ENCODE assay signal across 9 mouse cellular contexts in the genomic region with DNA sequence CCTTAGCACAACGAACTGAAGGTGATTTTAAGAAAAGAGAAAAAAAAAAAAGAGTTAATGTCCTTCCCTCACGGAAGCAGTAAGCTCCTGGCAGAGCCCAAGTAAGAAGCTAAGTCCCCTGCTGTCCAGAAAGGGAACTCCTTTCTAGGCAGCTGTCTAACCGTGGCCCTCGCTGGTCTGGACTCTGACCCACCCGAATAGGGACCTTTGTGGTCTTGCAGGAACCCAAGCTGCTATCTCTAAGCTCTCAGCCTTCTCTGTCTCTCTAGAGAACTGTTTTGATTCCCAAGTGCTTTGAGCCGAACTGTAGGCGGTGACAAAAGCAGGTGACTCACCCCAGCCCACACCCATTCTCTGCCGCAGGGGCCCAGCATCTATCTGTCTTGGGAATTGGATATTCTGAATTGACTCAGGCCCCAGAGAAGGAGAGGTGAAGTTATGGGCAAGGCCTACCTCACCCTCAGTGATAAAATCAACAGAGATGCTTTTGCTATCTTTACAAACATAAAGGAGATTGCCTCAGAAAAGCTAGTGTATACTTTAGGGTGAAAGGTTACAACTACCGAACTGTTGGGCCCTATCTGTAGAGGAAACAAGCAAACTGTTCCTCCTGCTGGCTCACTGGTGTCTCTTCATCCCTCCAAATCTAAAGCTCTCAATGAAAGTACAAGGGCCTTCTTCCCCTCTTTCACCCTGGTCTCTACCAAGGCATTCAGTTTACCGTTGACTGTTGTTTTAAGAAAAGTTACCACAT. TPM values are rescaled to one million over a fixed set of nuclear protein-coding genes. Genes with fewer than 3 reads are reported as not detected.
DNase-seq lines count a peak whose midpoint lies in the region; ATAC-seq and TF ChIP-seq lines count a peak whose summit lies in the region.
"Had no signal": no experiment of that assay in that cellular context is flagged by ENCODE, and none has a peak within 500 bp of the region (broad histone marks: within the 10 kb centered on the region; RNA-seq: fewer than 3 reads in every experiment).

No protein-coding gene starts in this region.

- WGBS in hindbrain, postnatal 0 days: 73% methylated on average over 10 of the region's 10 CpGs
- WGBS in hindbrain, embryonic 14.5 days: 70% methylated on average over 10 of the region's 10 CpGs

- ATAC-seq in hindbrain, postnatal 0 days: no peak
- ATAC-seq in hindbrain, embryonic 14.5 days (ENCODE audit: low FRiP score): no peak
- ATAC-seq in inflammation-experienced regulatory T-cells, adult 6 months: peak; percentile 66

- intact Hi-C loops in gastrocnemius, postnatal 36 days (cut with DNase I): no loop called here

- H3K4me2 ChIP-seq in hindbrain, postnatal 0 days (ENCODE audit: low read depth, low read length): no peak overlapping the region
- H3K4me2 ChIP-seq in hindbrain, embryonic 14.5 days (replicated peaks): no peak overlapping the region
- H3K4me2 ChIP-seq: forebrain, embryonic 12.5 days had no signal

- no peak overlapping the region for H3K9ac ChIP-seq in hindbrain, postnatal 0 days (replicated peaks; ENCODE audit: low read length)
- H3K9ac ChIP-seq in hindbrain, embryonic 14.5 days: no peak overlapping the region
- H3K9ac ChIP-seq: forebrain, embryonic 12.5 days had no signal

- H3K36me3 ChIP-seq in hindbrain, postnatal 0 days (ENCODE audit: insufficient read depth, low read length): no peaks in the 10 kb centered on the region
- H3K36me3 ChIP-seq in hindbrain, embryonic 14.5 days (replicated peaks; ENCODE audit: control insufficient read depth, insufficient read depth): no peaks in the 10 kb centered on the region
- H3K36me3 ChIP-seq: forebrain, embryonic 12.5 days had no signal

- H3K4me1 ChIP-seq in hindbrain, postnatal 0 days (ENCODE audit: insufficient read depth, low read length): 0 out of 2 replicates have a peak, but pooled peaks cover 4% of the 10 kb centered on the region
- H3K4me1 ChIP-seq in hindbrain, embryonic 14.5 days (replicated peaks; ENCODE audit: control insufficient read depth, insufficient read depth, low read length): 0 out of 2 replicates have a peak, but pooled peaks cover 4% of the 10 kb centered on the region

- DNase-seq in hindbrain, postnatal 0 days (ENCODE audit: low spot score): no peak
- no peak for DNase-seq in hindbrain, embryonic 14.5 days (ENCODE audit: low spot score)
- peak; percentile 49 for DNase-seq in urinary bladder, postnatal 14 days (ENCODE audit: low spot score)
- DNase-seq in urinary bladder, adult 2 months (ENCODE audit: low spot score): no peak
- DNase-seq in yolk sac, embryonic 10.5 days (ENCODE audit: low spot score): peak; percentile 71
- DNase-seq in thymus, adult 18-20 months: no peak
- no peak for DNase-seq in gastrocnemius, postnatal 36 days

- H3K9me3 ChIP-seq in hindbrain, postnatal 0 days (ENCODE audit: low read length): no peaks in the 10 kb centered on the region
- no peaks in the 10 kb centered on the region for H3K9me3 ChIP-seq in hindbrain, embryonic 14.5 days (ENCODE audit: control insufficient read depth, low read length)
- H3K9me3 ChIP-seq: forebrain, embryonic 12.5 days had no signal

- H3K27me3 ChIP-seq in hindbrain, postnatal 0 days (ENCODE audit: insufficient read depth, low read length): no peaks in the 10 kb centered on the region
- no peaks in the 10 kb centered on the region for H3K27me3 ChIP-seq in hindbrain, embryonic 14.5 days (ENCODE audit: control insufficient read depth, insufficient read depth, low read length)
- H3K27me3 ChIP-seq: forebrain, embryonic 12.5 days had no signal

- TF ChIP-seq CTCF in hindbrain, postnatal 0 days (IDR thresholded peaks at IDR 0.05; ENCODE audit: low read depth): peak; percentile 38

- H3K4me3 ChIP-seq in hindbrain, postnatal 0 days (ENCODE audit: low read length): no peak overlapping the region
- H3K4me3 ChIP-seq in hindbrain, embryonic 14.5 days (replicated peaks; ENCODE audit: low read length): no peak overlapping the region
- H3K4me3 ChIP-seq: forebrain, embryonic 12.5 days had no signal

- no peak overlapping the region for H3K27ac ChIP-seq in hindbrain, postnatal 0 days
- H3K27ac ChIP-seq in hindbrain, embryonic 14.5 days: no peak overlapping the region
- H3K27ac ChIP-seq: forebrain, embryonic 12.5 days had no signal

RNA-seq across cellular contexts. Expression of gene Adcy9, which starts 49.5 kb away (rescaled TPM):
- total RNA-seq in hindbrain, postnatal 0 days (2014; rRNA removed): 27.7 and 31.6 TPM in 2 replicates
- 4.0 and 4.3 TPM in 2 replicates for polyA plus RNA-seq in hindbrain, postnatal 0 days (2015; fragmentation: Nextera tagmentation; extraction: Ambion mirVana)
- 6.3 and 7.2 TPM in 2 replicates for polyA plus RNA-seq in hindbrain, embryonic 14.5 days (2014; fragmentation: Nextera tagmentation; extraction: Ambion mirVana)
- polyA plus RNA-seq in urinary bladder, adult 2 months (2012; rRNA removed): 10.1 and 12.1 TPM in 2 replicates
- polyA plus RNA-seq in inflammation-experienced regulatory T-cells, adult 6 months (2017; shearing (Covaris generic)): under 1 TPM in 2 of 3 experiments, not detected in 1; 0.12 to 0.49 TPM
- total RNA-seq in gastrocnemius, postnatal 36 days (2021): 10 to 100 TPM; 26.3 to 30.6 TPM

Comparison
In these comparisons a context has a peak if more than half of its experiments do, and no peak if none do; other contexts are left out.
1. DNase-seq: peak in urinary bladder, postnatal 14 days (single experiment) and yolk sac, embryonic 10.5 days (single experiment); none in hindbrain, postnatal 0 days (single experiment), hindbrain, embryonic 14.5 days (single experiment), urinary bladder, adult 2 months (single experiment), thymus, adult 18-20 months (0 of 2) and gastrocnemius, postnatal 36 days (0 of 2).